In genomic region chr10:80121639-80122038, GRCm38 (mm10) we compare ENCODE assay signal across 17 mouse cellular contexts.
"Had no signal": no experiment of that assay in that cellular context is flagged by ENCODE, and none has a peak within 500 bp of the region (broad histone marks: within the 10 kb centered on the region; RNA-seq: fewer than 3 reads in every experiment).

No protein-coding gene starts in this region.

- H3K9me3 ChIP-seq: limb, embryonic 12.5 days; midbrain, embryonic 13.5 days; neural tube, embryonic 15.5 days had no signal

- H3K4me3 ChIP-seq: limb, embryonic 12.5 days; midbrain, embryonic 13.5 days; myocyte; neural tube, embryonic 15.5 days had no signal

- ATAC-seq: lung, postnatal 0 days; midbrain, embryonic 13.5 days had no signal

- H3K4me2 ChIP-seq: limb, embryonic 12.5 days; midbrain, embryonic 13.5 days; neural tube, embryonic 15.5 days had no signal

- H3K27ac ChIP-seq: kidney, postnatal 0 days; limb, embryonic 12.5 days; midbrain, embryonic 13.5 days; neural tube, embryonic 15.5 days had no signal

- H3K9ac ChIP-seq: limb, embryonic 12.5 days; midbrain, embryonic 13.5 days; neural tube, embryonic 15.5 days had no signal

- DNase-seq: kidney, adult 11 months; kidney, adult 9 months; kidney, postnatal 36 days; layer of hippocampus, adult 9-11 months; lung, adult 2 months; lung, postnatal 36 days; retina, postnatal 1 day; right cerebral cortex, postnatal 4 days; spleen, adult 18-20 months; thymus, adult 18-20 months; thymus, postnatal 14 days had no signal

- H3K27me3 ChIP-seq: limb, embryonic 12.5 days; midbrain, embryonic 13.5 days; neural tube, embryonic 15.5 days had no signal
